Mouse (Mus musculus) CD4-positive helper T cell, adult 2 months (primary cell): ENCODE measurements around the gene Prss8.

Experiments
- DNase-seq: peaks from one replicate; pipeline ENCODE4 v3.0.0-alpha.2; 2012; ENCODE audit warnings: low read depth, missing footprints, low spot score

Gene Prss8

GRCm38 (mm10) chr7:127928596-127928995, 1.3 kb downstream of the Prss8 start:
- DNase-seq: no peak

- DNase-seq: no peak
These were observed 2.2 kb downstream of the Prss8 start for GRCm38 (mm10) chr7:127927726-127928125.

DNA sequence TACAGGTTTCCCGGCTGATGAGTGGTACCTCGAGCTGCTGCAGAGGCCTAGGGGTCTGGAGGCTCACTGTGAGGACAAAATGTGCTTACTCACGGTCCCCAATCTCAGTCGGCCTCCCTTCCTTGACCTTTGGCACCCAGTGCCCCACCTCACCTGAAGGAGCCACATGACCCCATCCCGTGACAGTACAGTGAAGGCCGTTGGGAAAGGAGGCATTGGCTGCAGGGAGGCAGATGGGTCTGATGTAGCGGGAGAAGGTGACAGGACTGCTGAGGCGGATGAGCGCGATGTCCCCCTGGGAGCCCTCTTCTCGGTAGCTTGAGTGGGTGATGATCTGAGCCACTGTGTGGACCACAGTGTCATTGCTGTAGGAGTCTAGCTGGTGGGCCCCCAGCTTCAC, 3.1 kb downstream of the Prss8 start:
- DNase-seq: no peak

GRCm38 (mm10) chr7:127926066-127926465, 3.8 kb downstream of the Prss8 start:
- no peak for DNase-seq

DNA sequence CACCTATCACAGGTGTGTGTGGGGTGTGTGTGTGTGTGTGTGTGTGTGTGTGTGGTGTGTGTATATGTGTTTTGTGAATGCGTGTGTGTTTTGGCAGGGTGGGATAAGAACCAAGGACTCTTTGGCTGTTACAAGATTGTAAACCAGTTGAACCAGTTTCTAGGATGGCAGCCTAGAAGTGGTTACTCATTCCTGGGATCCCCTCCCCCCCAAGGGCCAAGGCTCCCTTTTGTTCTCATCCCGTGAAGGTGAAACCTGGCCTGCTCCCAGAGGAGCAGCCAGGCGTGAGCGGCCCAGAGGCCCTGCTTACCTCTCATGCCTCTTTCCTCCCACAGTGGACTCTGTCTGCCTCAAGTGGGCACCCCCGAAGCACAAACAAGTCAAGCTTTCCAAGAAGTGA, 4.7 kb downstream of the Prss8 start:
- no peak for DNase-seq

- no peak for DNase-seq
These were observed 6.2 kb downstream of the Prss8 start for GRCm38 (mm10) chr7:127923714-127924113.

GRCm38 (mm10) chr7:127922451-127923275, 7.2 kb downstream of the Prss8 start:
- DNase-seq: peak; percentile 64

DNA sequence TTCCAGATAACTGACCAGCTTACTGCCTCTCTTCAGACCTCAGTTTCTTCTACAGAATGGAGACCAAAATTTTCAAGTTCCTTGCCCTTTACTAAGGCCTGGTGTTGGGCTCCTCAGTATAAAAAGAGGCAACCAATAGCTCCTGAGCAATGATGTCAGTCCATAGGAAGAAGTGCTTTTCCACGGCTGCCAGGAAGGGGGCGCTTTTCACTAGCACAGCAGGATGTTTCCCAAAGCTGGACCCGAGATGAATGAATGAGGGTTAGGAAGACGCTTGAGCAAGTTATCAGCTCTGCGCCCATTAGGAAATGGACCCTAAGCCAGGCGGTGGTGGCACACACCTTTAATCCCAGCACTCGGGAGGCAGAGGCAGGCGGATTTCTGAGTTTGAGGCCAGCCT, 8.4 kb downstream of the Prss8 start:
- no peak for DNase-seq

- no peak for DNase-seq
These were observed 10.6 kb downstream of the Prss8 start for GRCm38 (mm10) chr7:127919290-127919689.

GRCm38 (mm10) chr7:127918203-127918602, 11.7 kb downstream of the Prss8 start:
- DNase-seq: peak; percentile 79

- peak; percentile 30 for DNase-seq
These were observed 14.6 kb downstream of the Prss8 start for GRCm38 (mm10) chr7:127915293-127915692.

- no peak for DNase-seq
These were observed 17.0 kb downstream of the Prss8 start for GRCm38 (mm10) chr7:127912938-127913337.

DNA sequence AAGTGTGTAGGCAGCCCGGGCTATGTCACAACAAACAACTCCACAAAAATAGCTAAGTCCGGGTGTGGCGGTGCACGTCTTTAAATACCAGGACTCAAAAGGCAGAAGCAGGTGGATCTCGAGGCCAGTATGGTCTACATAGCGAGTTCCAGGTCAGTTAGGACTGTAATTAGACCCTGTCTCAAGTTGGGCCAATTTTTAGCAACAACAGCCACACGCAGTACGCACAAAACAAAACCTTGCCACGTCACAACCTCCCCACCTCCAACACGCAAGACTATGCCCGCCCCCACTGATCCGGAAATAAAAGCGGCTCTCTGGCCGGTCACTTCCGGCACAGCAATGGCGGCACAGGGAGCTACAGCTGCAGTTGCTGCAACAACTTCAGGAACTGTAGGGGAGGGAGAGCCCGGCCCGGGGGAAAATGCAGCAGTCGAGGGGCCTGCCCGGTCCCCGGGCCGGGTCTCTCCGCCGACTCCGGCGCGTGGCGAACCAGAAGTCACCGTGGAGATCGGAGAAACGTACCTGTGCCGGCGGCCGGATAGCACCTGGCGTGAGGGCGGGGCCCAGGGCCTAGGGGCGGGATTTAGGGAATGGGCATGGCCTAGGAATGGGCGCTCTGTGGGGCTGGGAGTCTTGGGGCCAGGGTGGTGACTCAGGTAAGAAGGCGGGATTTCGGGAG, 17.6 kb downstream of the Prss8 start, which contains the start of gene Kat8:
Kat8 (plus strand) TSS at position 327 of the 682 bp plus-strand sequence.
- peak; percentile 93 for DNase-seq

DNA sequence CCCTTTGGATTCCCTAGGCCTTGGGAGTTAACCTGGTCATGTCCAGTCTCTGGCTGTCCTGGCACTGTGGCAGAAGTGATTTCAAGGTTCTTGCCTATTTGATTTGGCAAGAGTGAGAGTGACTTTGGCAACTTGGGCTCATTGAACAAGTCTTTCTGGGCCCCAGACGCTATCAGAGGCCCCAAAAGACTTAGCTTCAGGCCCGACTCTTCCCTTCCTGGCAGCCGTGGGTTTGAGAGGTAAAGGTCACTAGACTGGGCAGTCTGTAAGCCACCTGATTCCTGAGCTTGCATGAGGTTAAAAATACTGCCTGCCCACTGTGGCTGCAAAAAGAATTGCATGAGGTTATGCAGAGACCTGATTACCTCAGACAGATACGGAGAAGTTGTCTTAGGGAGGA, 21.2 kb downstream of the Prss8 start:
- no peak for DNase-seq

DNA sequence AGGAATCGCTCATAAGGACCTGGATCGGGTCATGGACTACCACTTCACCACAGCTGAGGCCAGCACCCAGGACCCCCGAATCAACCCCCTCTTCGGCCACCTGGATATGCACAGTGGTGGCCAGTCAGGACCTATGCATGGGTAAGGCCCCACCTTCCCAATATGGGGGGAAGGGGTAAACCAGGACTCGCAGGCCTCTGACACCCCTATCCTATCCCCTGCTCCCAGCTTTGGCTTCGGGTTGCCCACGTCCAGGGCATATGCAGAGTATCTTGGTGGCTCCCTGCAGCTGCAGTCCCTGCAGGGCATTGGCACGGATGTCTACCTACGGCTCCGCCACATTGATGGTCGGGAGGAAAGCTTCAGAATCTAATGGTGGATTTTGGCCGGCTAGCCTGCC, 22.0 kb downstream of the Prss8 start:
- DNase-seq: no peak

DNA sequence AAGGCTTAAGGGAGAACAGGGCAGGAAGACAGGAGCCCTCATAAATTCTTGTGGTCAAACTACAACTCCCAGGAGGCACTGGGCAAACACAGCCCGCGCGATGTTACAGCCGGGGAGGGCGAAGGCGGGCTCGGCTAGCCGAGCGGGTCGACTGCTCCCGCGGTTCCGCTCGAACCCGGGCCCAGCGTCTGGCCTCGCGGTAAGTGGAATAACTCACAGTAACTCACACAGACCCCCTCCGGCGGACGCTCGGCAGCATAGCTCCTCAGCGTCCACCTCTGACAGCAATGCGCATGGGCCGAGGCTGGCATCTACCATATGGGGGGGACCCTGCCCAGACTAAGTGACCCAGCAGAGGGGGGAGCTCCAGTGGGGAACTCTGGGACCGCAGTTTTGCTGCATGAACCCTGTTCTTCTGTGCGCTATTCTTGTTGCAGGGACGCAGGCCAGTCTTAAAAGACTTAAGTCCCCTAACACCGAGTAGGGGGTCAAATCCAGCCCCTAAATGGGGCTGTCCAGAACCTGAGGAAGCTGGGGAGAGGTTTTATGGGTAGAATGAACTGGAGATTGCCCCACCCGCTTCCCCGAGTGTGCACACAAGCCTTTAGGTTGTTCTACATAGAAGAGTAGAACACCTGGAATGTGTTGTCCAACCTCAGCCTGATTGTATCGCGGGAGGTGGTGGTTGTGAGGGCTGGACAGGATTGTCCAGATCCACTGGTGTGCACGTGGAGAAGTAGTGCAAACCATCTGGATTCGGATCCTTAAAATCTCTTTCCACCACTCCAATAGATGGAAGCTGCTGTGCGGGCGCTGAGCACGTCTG, 25.7 kb downstream of the Prss8 start, which contains the start of gene Bckdk:
Bckdk (plus strand) TSS at position 112 of the 826 bp plus-strand sequence.
- DNase-seq: peak; percentile 70

- DNase-seq: no peak
These were observed 28.1 kb downstream of the Prss8 start for GRCm38 (mm10) chr7:127901772-127902171.

GRCm38 (mm10) chr7:127899997-127900396, 29.9 kb downstream of the Prss8 start:
- no peak for DNase-seq

DNA sequence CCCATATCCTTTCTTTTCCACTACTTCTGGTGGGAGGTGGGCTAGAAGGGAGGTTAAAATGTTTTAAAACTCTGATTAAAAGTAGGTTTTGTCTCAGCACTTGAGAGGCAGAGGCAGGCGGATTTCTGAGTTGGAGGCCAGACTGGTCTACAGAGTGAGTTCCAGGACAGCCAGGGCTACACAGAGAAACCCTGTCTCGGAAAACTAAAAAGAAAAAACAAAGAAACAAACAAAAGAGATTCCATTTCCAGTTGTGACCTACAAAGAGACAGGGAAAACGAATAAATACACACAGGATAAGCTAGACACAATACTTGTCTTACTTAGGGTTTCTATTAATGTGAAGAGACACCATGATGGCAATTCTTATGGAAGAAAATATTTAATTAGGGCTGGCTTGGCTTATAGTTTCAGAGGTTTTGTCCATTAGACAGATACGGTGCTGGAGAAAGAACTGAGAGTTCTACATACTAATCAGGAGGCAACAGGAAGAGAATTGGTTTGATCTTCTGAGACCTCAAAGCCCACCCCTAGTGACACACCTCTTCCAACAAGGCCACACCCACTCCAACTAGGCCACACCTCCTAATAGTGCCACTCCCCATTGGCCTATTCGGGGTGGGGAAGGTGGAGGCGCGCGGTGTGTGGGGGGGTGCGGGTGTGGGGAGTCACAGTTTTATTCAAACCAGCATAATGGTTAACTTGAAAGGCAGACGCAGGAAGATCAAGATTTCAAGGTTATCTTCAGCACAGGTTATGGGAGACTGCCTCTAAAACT, 31.5 kb downstream of the Prss8 start:
- peak; percentile 64 for DNase-seq

- no peak for DNase-seq
These were observed 32.4 kb downstream of the Prss8 start for GRCm38 (mm10) chr7:127897542-127897941.

- DNase-seq: peak; percentile 66
These were observed 33.5 kb downstream of the Prss8 start for GRCm38 (mm10) chr7:127896384-127896783.
